Mouse (Mus musculus) lung, embryonic 16.5 days (tissue): ENCODE data around the gene Shh. TPM values are rescaled to one million over a fixed set of nuclear protein-coding genes. Genes with fewer than 3 reads are reported as not detected.

ENCODE experiments used
- ATAC-seq: fragments of 200-750 bp; cut with Nextera tagmentation; 2 replicates; pipeline ENCODE4 v1.8.0; 2017; ENCODE audit warnings: low read depth, mild to moderate bottlenecking, moderate library complexity
- H3K27ac ChIP-seq: fragments of 300-500 bp; sonication (generic); 2 replicates; pipeline ENCODE4 v1.5.1; 2014; ENCODE audit warnings: mild to moderate bottlenecking, control low read depth, low read length
- H3K27me3 ChIP-seq: fragments of 300-500 bp; sonication (generic); 2 replicates; pipeline ENCODE4 v1.6.1; 2014; ENCODE audit warnings: low read depth, low read length, mixed read lengths; ENCODE audit not compliant: control insufficient read depth, insufficient read depth
- H3K36me3 ChIP-seq: fragments of 300-500 bp; sonication (generic); 2 replicates; pipeline ENCODE4 v1.6.1; 2014; ENCODE audit warnings: low read length; ENCODE audit not compliant: control insufficient read depth, insufficient read depth
- H3K4me1 ChIP-seq: fragments of 300-500 bp; sonication (generic); replicated peaks from 2 replicates; pipeline ENCODE4 v1.6.1; 2014; ENCODE audit warnings: low read length, mixed read lengths; ENCODE audit not compliant: control insufficient read depth, insufficient read depth
- H3K4me2 ChIP-seq: fragments of 300-500 bp; sonication (generic); 2 replicates; pipeline ENCODE4 v1.6.1; 2014; ENCODE audit warnings: low read depth, low read length, control low read depth
- H3K4me3 ChIP-seq: fragments of 300-500 bp; sonication (generic); 2 replicates; pipeline ENCODE4 v1.5.1; 2014; ENCODE audit warnings: mild to moderate bottlenecking, low read length, control low read depth
- H3K9ac ChIP-seq: fragments of 300-500 bp; sonication (generic); 2 replicates; pipeline ENCODE4 v1.6.1; 2014; ENCODE audit warnings: low read length, control low read depth
- H3K9me3 ChIP-seq: fragments of 300-500 bp; sonication (generic); 2 replicates; pipeline ENCODE4 v1.6.1; 2016; ENCODE audit warnings: low read length; ENCODE audit not compliant: control insufficient read depth
- WGBS: fragments of 180-500 bp; shearing (Covaris S2); extraction: QIAGEN DNeasy Blood & Tissue Kit; methylation state at CpG from one replicate; pipeline ENCODE4 v1.1.7; 2014; 5-methylcytosine and 5-hydroxymethylcytosine counted together
- polyA plus RNA-seq: library from polyadenylated mRNA; unstranded; fragments of >200 nt; fragmentation: Nextera tagmentation; extraction: Ambion mirVana; gene quantifications from 2 replicates; pipeline ENCODE4 v1.2.1, GENCODE M21; 2015

Gene Shh
- polyA plus RNA-seq, 1 experiment from 2014 or later, result 9.7 TPM

GRCm38 (mm10) chr5:28412006-28412685 is 54.9 kb downstream of the Shh start:
- ATAC-seq, result no peak
- peaks cover 33% of the 10 kb centered on the region for H3K36me3 ChIP-seq
- H3K27me3 ChIP-seq, result no peaks in the 10 kb centered on the region
- H3K4me1 ChIP-seq, result peaks cover 3% of the 10 kb centered on the region
- 85% methylated on average over 2 of the region's 2 CpGs for WGBS
- H3K27ac ChIP-seq, result no peak overlapping the region
- H3K9me3 ChIP-seq, result no peaks in the 10 kb centered on the region
- no peak overlapping the region for H3K9ac ChIP-seq
- H3K4me3 ChIP-seq, result no peak overlapping the region
- H3K4me2 ChIP-seq, result no peak overlapping the region

Other genes with a start within 250 kb of the Shh start
- 0.13 and 0.52 TPM in 2 replicates for gene Cnpy1, start 221.4 kb downstream of the Shh start, polyA plus RNA-seq
- gene Rbm33, start 150.1 kb downstream of the Shh start, polyA plus RNA-seq, result 11.1 and 12.1 TPM in 2 replicates